Mouse (Mus musculus): ENCODE data around the gene Olfr1359.

Olfr1359 gene

DNA sequence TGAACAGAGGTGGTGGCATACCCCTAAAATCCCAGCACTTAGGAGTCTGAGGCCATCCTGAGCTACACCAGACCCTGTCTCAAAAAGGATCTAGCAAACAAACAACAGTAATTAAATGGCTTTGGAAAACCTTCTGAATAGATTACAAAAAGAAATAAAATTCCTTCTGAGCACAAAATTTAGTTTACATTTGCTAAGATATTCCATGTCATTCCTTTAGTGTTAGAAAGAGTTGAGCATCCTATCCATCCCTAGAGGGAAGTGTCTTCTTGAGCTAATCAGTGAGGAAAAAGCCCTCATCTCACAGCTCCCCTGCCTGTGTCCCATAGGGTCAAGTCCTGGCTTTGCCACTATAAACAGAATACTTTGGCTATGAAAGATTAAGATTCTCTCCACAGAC is at the start of gene Olfr1359:
Olfr1359 (plus strand) TSS at position 301 of the 400 bp plus-strand sequence.
- ChIA-PET CTCF (no interaction called here), POLR2A (interaction anchor here in 1 of 4 experiments (0.6 to 0.7 kb wide), 2 partner anchors 13 to 297 kb away, joined by 3 read pairs; no protein-coding TSS in a partner anchor)

DNA sequence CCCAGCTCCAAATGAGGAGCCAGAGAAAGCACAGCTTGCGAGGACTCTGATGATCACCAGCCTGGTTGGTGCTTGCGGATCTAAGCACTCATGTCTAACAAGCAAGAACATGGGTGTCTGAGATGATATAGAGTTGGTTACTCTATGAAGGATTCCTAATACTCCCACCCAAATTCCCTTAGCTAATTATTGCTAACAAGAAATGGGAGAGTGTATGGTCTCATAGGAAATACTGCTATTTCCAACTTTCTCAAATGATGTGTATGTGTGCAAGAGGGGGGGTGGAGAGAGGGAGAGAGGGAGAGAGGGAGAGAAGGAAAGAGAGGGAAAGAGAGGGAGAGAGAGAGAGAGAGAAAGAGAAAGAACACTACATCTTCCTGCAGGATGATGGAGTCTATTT is 34.6 kb upstream of the Olfr1359 start, which contains the start of gene Olfr1361:
Olfr1361 (minus strand) TSS at position 101 of the 400 bp plus-strand sequence.
- CTCF ChIA-PET: no interaction called here
- POLR2A ChIA-PET: interaction anchor here in 1 of 4 experiments (0.7 kb wide), 1 partner anchor 16 kb away, joined by 3 read pairs; no protein-coding TSS in a partner anchor

DNA sequence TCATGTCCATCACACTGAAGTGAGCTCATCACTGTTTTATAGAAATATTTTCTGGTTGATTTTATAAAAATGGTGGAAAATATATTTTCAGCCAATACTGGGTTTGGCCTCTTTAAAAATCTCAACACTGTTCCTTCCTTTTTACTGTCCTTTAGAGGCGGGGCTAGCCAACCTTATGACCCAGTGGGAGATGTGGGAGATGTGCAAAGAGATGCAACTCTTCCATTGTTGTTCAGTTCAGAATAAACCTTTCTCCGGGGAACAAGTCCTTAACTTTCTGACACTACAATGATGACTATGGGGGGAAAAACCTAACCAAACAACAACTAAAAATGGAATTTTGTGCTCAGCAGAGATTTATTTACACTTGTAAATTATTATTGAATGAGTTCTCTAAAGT is 20.6 kb upstream of the Olfr1359 start, which contains the start of gene Olfr1360:
Olfr1360 (minus strand) TSS at position 101 of the 400 bp plus-strand sequence.
- CTCF ChIA-PET: no interaction called here

DNA sequence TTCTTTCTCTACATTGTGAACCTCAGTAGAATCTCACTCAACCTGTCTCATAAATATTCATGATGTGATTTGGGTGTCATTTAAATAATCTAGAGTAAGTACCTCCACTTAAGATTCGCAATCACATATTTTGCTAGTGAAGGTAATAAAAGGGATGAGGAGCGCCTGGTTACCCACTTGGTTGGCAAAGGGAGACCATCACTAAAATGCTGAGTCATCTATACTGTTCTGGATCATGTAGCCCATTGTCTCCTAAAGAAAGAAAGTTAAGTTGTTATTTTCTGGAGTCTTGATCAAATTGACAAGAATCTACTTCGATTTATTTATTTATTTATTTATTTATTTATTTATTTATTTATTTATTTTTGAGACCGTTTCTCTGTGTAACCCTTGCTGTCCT is 8.8 kb downstream of the Olfr1359 start:
- ChIA-PET POLR2A (interaction anchor here in 1 of 4 experiments (1.4 to 1.7 kb wide), 3 partner anchors 10 to 176 kb away, joined by 5 to 9 read pairs (median 5); partner anchors contain the start of genes Hist1h2ai, Hist1h2an, Hist1h2bl and Hist1h2bp), CTCF (no interaction called here)

More for the DNA sequence above, 20.6 kb upstream of the Olfr1359 start, which contains the start of gene Olfr1360:
- POLR2A ChIA-PET: no interaction called here

DNA sequence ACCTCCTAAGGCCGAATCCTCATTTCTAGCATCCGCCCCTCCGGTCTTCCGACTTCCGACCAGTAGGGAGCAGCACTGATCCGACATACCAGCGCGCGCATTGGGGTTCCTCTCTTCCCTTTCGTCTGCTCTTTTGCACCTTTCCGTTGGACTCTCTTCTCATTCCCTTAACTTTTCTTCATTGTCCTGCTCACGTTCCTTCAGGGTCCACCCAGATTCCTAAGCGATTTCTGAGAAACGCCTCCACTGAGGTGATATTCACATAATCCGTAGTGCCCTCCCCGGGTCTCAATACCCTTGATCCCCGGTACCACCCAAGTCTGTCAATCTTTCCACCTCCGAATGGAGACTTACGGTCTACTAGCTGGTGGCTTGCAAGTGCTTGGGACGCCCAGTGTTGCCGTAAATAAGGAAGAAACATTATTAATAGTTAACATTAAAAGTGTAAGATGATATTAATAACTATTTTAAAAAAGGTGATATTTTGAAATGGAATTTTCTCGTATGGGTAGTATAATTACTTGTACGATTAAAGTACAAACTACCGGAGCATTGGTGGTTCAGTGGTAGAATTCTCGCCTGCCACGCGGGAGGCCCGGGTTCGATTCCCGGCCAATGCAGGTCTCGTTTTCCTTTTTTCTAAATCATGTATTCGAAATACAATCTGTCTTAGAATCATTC is 12.3 kb downstream of the Olfr1359 start:
- ChIA-PET CTCF (interaction anchor here in 1 of 4 experiments (0.6 kb wide), 1 partner anchor 13 kb away, joined by 6 read pairs; no protein-coding TSS in a partner anchor), POLR2A (interaction anchor here in 3 of 4 experiments (0.6 to 2.5 kb wide), 31 partner anchors 11 to 1824 kb away, joined by 3 to 20 read pairs (median 4); partner anchors contain the start of genes Hist1h2ak (in 3 of the 3), Hist1h2an (in 3 of the 3), Hist1h2bm (in 3 of the 3) and Hist1h2bn (in 3 of the 3))

DNA sequence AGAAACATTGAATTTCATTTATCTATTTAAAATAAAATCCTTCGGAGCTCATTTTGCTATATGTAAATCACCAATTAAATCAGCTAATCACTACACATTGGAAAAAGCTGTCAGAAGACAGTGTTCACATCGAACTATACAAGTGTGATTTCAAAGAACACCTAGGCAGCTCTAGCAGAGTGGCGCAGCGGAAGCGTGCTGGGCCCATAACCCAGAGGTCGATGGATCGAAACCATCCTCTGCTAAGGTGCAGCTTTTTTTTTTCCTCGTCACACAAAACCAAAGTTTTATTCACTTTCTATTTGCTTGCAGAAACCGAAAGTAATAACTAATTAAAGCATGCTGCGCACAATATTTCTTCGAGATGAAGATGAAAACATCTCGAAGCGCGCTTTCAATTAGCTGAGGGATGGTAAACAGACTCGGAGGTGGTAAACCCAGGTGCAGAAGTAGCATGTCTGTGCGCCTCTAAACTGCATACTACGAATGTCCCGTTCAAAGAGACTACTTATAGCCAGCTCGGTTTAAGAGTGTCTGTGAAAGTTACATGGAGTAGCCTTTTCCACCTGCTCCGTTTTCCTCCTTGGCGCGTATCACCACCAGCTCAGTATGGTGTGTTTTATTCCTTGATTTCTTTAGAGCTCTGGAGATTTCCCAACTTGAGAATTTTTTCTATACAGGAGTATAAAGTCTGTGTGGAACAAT is 13.1 kb downstream of the Olfr1359 start:
- ChIA-PET POLR2A (interaction anchor here (0.6 to 2.5 kb wide), 34 partner anchors 10 to 1823 kb away, joined by 3 to 20 read pairs (median 4); partner anchors contain the start of genes Hist1h2ak (in 3 of the 4), Hist1h2an (in 3 of the 4), Hist1h2bm (in 3 of the 4) and Hist1h2bn (in 3 of the 4)), CTCF (interaction anchor here in 2 of 4 experiments (0.6 to 0.7 kb wide), 2 partner anchors 14 to 268 kb away, joined by 3 to 6 read pairs; no protein-coding TSS in a partner anchor)

DNA sequence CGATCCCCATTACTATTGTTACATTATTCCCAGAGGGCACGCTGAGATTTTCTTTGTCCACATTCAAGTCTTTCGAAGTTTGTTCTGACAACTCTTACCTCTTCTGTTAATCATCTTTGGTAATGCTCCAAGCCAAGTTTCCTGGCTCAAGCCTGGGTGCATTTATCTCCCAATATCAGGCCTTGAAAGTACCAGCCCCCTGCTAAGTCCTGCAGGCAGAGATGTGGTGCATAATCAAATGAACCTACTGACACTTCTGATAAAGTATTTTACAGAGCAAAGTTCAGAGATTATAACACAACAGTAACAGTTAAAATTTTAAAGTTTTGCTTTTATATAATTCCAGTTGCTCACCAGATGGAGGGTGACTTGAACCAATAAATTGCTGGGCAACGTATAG is 13.8 kb downstream of the Olfr1359 start:
- ChIA-PET POLR2A (interaction anchor here in 3 of 4 experiments (1.0 to 2.5 kb wide), 17 partner anchors 9 to 478 kb away, joined by 3 to 20 read pairs (median 6); partner anchors contain the start of genes Hist1h2ak (in 2 of the 3), Hist1h2an (in 2 of the 3), Hist1h2bn (in 2 of the 3) and Hist1h2bp (in 2 of the 3)), CTCF (no interaction called here)

DNA sequence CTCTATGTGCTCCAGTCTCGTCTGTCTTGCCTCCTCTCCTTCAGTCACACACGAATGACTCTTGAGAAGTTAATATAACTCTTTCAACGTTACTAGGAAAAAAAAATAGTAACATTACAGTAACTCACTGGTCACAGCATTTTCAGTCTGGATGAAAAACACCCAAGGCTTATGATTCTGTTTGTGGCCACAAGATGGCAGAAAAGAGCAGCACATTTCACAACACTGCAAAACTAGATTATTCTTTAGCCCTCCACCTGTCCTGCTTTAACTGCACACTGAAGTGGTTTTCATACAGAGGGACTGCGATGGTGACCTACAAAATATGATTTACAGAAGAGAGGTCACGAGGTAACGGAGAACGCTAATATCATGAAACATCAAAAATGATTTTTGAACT is 16.8 kb downstream of the Olfr1359 start:
- CTCF ChIA-PET: interaction anchor here in 1 of 4 experiments (0.7 to 1.3 kb wide), 2 partner anchors 19 to 321 kb away, joined by 3 to 5 read pairs; partner anchors contain the start of genes Hist1h2ah and Hist1h2bk
- POLR2A ChIA-PET: interaction anchor here in 3 of 4 experiments (1.2 to 8.5 kb wide), 20 partner anchors 12 to 327 kb away, joined by 3 to 241 read pairs (median 40); partner anchors contain the start of genes Hist1h1b (in 3 of the 3), Hist1h2an (in 3 of the 3), Hist1h2bp (in 3 of the 3) and Hist1h4k (in 3 of the 3)

DNA sequence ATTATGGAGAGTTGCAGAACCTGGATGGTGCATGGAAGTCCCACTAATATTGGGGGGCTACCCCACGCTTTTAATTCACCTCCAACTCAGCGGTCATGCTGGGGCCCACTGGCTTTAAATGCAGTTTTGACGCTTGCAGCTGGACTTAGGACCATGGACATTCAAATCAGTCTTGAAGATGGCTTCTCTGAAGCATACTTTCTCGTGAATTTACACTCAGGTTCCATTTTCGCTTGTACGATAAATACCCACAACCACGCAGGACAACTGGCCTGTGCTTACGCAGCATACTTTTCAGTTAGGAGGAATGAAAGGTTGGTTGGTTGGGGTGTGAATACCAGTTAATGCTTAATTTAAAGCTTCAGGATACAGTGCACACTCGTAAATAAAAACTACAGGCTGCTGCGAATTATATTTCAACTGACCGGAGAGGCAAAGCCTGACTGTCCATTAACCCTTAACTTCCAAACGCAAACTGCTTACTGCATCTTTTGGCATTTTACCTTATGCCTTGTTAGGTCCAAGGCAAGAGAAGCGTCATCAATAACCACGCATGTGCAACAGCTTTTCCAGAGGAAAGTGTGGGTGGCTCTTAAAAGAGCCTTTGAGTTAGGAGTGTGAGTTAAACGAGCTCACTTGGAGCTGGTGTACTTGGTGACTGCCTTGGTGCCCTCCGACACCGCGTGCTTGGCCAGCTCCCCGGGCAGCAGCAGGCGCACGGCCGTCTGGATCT is 17.4 kb downstream of the Olfr1359 start:
- CTCF ChIA-PET: interaction anchor here in 2 of 4 experiments (0.7 to 1.3 kb wide), 3 partner anchors 19 to 320 kb away, joined by 3 to 5 read pairs (median 3); partner anchors contain the start of genes Hist1h2ah (in 1 of the 2), Hist1h2bk (in 1 of the 2) and Hist1h4j (in 1 of the 2)
- POLR2A ChIA-PET: interaction anchor here (0.5 to 8.5 kb wide), 42 partner anchors 8 to 1856 kb away, joined by 3 to 241 read pairs (median 14); partner anchors contain the start of genes Hist1h4j (in 4 of the 4), Hist1h1b (in 3 of the 4), Hist1h2ag (in 3 of the 4) and Hist1h2ak (in 3 of the 4)

DNA sequence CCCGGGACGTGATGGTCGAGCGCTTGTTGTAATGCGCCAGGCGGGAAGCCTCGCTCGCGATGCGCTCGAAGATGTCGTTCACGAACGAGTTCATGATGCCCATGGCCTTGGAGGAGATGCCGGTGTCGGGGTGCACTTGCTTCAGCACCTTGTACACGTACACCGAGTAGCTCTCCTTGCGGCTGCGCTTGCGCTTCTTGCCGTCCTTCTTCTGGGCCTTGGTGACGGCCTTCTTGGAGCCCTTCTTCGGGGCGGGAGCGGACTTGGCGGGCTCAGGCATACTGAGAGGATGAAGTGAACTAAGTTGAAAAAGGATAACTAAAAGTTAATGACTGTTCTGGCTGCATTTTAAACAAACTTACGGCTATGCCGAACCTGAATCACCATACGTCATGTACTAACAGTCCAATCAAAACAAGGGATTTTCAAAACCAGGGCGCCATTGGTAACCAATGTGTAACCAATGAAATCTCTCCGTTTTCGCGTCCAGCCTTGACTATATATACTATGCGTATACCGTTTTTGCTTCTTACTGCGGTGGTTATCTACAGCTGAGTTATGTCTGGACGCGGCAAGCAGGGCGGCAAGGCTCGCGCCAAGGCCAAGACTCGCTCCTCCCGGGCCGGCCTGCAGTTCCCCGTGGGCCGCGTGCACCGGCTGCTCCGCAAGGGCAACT is 18.1 kb downstream of the Olfr1359 start, which contains the start of the genes Hist1h2bl and Hist1h2ai:
Hist1h2bl (minus strand) TSS at position 280 of the 676 bp plus-strand sequence.
Hist1h2ai (plus strand) TSS at position 559 of the 676 bp plus-strand sequence.
- ChIA-PET CTCF (interaction anchor here in 2 of 4 experiments (0.8 to 1.3 kb wide), 3 partner anchors 17 to 320 kb away, joined by 3 to 5 read pairs (median 3); partner anchors contain the start of genes Hist1h2ah (in 1 of the 2), Hist1h2bk (in 1 of the 2) and Hist1h4j (in 1 of the 2)), POLR2A (interaction anchor here (0.5 to 8.5 kb wide), 70 partner anchors 8 to 1968 kb away, joined by 3 to 241 read pairs (median 7); partner anchors contain the start of genes Hist1h1b (in 4 of the 4), Hist1h2ak (in 4 of the 4), Hist1h2an (in 4 of the 4) and Hist1h2bn (in 4 of the 4))

DNA sequence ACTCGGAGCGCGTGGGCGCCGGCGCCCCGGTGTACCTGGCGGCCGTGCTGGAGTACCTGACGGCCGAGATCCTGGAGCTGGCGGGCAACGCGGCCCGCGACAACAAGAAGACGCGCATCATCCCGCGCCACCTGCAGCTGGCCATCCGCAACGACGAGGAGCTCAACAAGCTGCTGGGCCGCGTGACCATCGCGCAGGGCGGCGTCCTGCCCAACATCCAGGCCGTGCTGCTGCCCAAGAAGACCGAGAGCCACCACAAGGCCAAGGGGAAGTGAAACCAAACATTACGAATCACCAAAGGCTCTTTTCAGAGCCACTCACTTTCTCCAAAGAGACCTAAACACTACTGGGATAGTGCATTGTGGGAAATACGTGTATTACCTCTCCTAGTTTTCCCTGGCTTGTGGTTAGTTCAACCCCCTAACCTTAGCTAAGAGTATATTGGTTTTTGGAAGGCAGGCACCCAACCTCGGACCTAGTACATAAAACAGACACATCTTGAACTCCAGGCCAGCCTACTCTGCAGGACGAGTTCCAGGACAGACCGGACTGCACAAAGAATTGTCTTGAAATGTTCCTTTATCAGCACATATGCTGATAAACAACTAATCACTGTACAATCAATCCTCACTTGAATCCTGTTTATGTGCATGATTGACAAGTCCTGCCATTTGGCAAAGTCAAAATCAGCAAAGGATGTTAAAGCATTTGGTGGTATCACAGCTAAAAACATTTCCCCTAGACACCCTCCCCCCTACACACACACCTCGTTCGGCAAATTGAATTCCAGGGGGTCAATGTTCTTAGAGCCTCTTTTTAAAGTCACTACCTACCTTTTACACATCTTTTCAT is 18.9 kb downstream of the Olfr1359 start:
- ChIA-PET POLR2A (interaction anchor here (0.5 to 8.5 kb wide), 86 partner anchors 8 to 1968 kb away, joined by 3 to 241 read pairs (median 7); partner anchors contain the start of genes Hist1h1b (in 4 of the 4), Hist1h2ak (in 4 of the 4), Hist1h2an (in 4 of the 4) and Hist1h2bn (in 4 of the 4)), CTCF (interaction anchor here in 2 of 4 experiments (0.6 to 1.0 kb wide), 2 partner anchors 17 to 331 kb away, joined by 3 to 5 read pairs; no protein-coding TSS in a partner anchor)

DNA sequence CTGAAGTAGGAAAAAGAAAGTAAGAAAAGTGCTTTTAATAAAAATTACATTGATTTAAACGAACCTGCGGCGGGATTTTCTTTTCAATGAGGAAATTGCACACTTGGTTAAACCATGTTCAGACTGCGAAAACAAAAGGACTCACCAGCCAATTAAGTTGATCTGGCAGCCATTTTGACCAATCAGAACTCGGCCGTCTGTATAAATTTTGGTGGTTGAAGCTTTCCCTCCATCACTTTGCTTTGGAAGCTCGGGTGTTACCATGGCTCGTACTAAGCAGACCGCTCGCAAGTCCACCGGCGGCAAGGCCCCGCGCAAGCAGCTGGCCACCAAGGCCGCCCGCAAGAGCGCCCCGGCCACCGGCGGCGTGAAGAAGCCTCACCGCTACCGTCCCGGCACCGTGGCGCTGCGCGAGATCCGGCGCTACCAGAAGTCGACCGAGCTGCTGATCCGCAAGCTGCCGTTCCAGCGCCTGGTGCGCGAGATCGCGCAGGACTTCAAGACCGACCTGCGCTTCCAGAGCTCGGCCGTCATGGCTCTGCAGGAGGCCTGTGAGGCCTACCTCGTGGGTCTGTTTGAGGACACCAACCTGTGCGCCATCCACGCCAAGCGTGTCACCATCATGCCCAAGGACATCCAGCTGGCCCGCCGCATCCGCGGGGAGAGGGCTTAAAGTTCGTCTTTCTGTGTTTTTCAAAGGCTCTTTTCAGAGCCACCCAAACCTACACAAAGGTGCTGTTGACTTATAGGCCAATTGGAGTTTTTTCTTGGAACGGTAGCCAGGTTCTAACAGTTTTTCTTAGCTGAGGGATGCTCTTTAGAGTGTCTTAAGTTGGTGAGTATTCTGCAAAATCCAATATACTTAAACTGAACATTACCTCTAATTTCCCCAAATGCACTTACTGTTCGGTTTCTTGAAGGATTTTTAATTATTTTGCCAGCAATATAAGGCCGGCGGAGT is 19.8 kb downstream of the Olfr1359 start, which contains the start of gene Hist1h3h:
Hist1h3h (plus strand) TSS at position 263 of the 961 bp plus-strand sequence.
- ChIA-PET CTCF (interaction anchor here in 2 of 4 experiments (0.6 to 1.3 kb wide), 2 partner anchors 16 to 330 kb away, joined by 3 to 5 read pairs; no protein-coding TSS in a partner anchor), POLR2A (interaction anchor here (0.6 to 8.5 kb wide), 87 partner anchors 9 to 1967 kb away, joined by 3 to 241 read pairs (median 7); partner anchors contain the start of genes Hist1h1b (in 4 of the 4), Hist1h2ah (in 4 of the 4), Hist1h2ak (in 4 of the 4) and Hist1h2an (in 4 of the 4))

DNA sequence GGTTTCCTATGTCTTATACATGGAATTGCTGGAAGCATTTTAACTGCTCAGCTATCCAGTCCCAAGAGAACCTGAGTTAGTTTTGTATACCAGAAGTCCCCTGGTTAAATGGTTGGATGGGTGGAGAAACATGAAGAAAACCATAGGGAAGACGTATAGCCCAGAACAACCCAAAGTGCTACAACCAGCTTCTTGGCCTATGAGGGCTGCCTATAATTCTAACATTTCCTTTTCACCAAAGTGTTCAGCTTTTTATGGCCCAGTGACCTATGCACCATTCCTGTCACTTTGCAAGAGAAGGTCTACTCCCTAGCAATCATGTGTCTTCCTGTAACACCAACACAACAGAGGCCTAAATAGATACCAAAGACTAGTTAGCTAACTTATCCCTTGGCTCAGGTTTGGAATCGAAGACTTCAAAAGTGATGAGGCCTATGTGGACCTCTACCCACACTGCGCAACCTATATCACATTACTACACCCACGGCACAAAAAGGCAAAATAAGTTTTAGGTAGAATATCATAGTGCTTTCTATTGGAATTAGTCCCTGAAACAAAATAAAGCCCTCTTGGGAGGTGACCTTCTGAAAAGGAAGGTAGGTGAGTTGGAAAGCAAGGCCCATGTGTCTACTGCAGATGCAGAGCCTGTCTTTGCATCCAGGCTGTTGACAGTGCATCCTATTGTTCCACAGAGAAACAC is 20.6 kb downstream of the Olfr1359 start:
- POLR2A ChIA-PET: interaction anchor here (0.5 to 8.5 kb wide), 55 partner anchors 8 to 1342 kb away, joined by 3 to 241 read pairs (median 9); partner anchors contain the start of genes Hist1h1b (in 4 of the 4), Hist1h2ah (in 4 of the 4), Hist1h2ak (in 4 of the 4) and Hist1h2an (in 4 of the 4)
- CTCF ChIA-PET: interaction anchor here in 1 of 4 experiments (0.8 to 1.3 kb wide), 2 partner anchors 13 to 15 kb away, joined by 3 to 5 read pairs; no protein-coding TSS in a partner anchor
